Mouse (Mus musculus) intestine, embryonic 15.5 days (tissue): ENCODE data around the gene Eps8. TPM values are rescaled to one million over a fixed set of nuclear protein-coding genes. Genes with fewer than 3 reads are reported as not detected.
A peak's percentile ranks its signal among the peaks of the same experiment; 100 is the strongest.

ENCODE experiments used
- ATAC-seq: fragments of 200-750 bp; cut with Nextera tagmentation; 2 replicates; pipeline ENCODE4 v1.8.0; 2017; ENCODE audit warnings: moderate TSS enrichment, moderate library complexity
- H3K27ac ChIP-seq: fragments of 300-500 bp; sonication (generic); 2 replicates; pipeline ENCODE4 v1.5.1; 2015; ENCODE audit warnings: mild to moderate bottlenecking, inconsistent platforms
- H3K27me3 ChIP-seq: fragments of 300-500 bp; sonication (generic); replicated peaks from 2 replicates; pipeline ENCODE4 v1.6.1; 2015; ENCODE audit warnings: inconsistent platforms
- H3K36me3 ChIP-seq: fragments of 300-500 bp; sonication (generic); 2 replicates; pipeline ENCODE4 v1.6.1; 2015; ENCODE audit warnings: inconsistent platforms
- H3K4me1 ChIP-seq: fragments of 300-500 bp; sonication (generic); replicated peaks from 2 replicates; pipeline ENCODE4 v1.6.1; 2015; ENCODE audit warnings: inconsistent platforms
- H3K4me2 ChIP-seq: fragments of 300-500 bp; sonication (generic); replicated peaks from 2 replicates; pipeline ENCODE4 v1.6.1; 2015; ENCODE audit warnings: mild to moderate bottlenecking, inconsistent platforms
- H3K4me3 ChIP-seq: fragments of 300-500 bp; sonication (generic); replicated peaks from 2 replicates; pipeline ENCODE4 v1.5.1; 2015; ENCODE audit warnings: inconsistent platforms
- H3K9ac ChIP-seq: fragments of 300-500 bp; sonication (generic); 2 replicates; pipeline ENCODE4 v1.6.1; 2015; ENCODE audit warnings: inconsistent platforms
- H3K9me3 ChIP-seq: fragments of 300-500 bp; sonication (generic); 2 replicates; pipeline ENCODE4 v1.6.1; 2016; ENCODE audit warnings: inconsistent platforms
- WGBS: fragments of 180-500 bp; shearing (Covaris S2); methylation state at CpG from one replicate; pipeline ENCODE4 v1.1.7; 2015; 5-methylcytosine and 5-hydroxymethylcytosine counted together
- polyA plus RNA-seq: library from polyadenylated mRNA; unstranded; fragments of >200 nt; fragmentation: Nextera tagmentation; extraction: Ambion mirVana; gene quantifications from 2 replicates; pipeline ENCODE4 v1.2.1, GENCODE M21; 2015

The Eps8 gene
- polyA plus RNA-seq, 1 experiment from 2014 or later = 85.2 TPM

GRCm38 (mm10) chr6:137503009-137503408 is 151.7 kb downstream of the Eps8 start:
- Histone ChIP-seq H3K4me3 (no peak overlapping the region), H3K4me1 (no peaks in the 10 kb centered on the region), H3K4me2 (no peak overlapping the region), H3K27ac (no peak overlapping the region), H3K27me3 (no peaks in the 10 kb centered on the region), H3K36me3 (peaks cover 9% of the 10 kb centered on the region; the same call in 1 of the 2 replicates), H3K9ac (no peak overlapping the region), H3K9me3 (no peaks in the 10 kb centered on the region)
- ATAC-seq = no peak
- 87% methylated on average over 7 of the region's 7 CpGs for WGBS

GRCm38 (mm10) chr6:137498781-137499180 is 155.9 kb downstream of the Eps8 start:
- Histone ChIP-seq H3K4me2 (no peak overlapping the region), H3K9ac (no peak overlapping the region), H3K4me1 (no peaks in the 10 kb centered on the region), H3K27ac (no peak overlapping the region), H3K36me3 (0 out of 2 replicates have a peak, but pooled peaks cover 6% of the 10 kb centered on the region), H3K9me3 (no peaks in the 10 kb centered on the region), H3K27me3 (no peaks in the 10 kb centered on the region), H3K4me3 (no peak overlapping the region)
- ATAC-seq = no peak
- WGBS = 77% methylated on average over 6 of the region's 6 CpGs

- WGBS = 78% methylated on average over 8 of the region's 8 CpGs
- Histone ChIP-seq H3K36me3 (0 out of 2 replicates have a peak, but pooled peaks cover 6% of the 10 kb centered on the region), H3K27me3 (no peaks in the 10 kb centered on the region), H3K4me3 (no peak overlapping the region), H3K4me1 (no peaks in the 10 kb centered on the region), H3K9me3 (no peaks in the 10 kb centered on the region), H3K9ac (no peak overlapping the region), H3K4me2 (no peak overlapping the region), H3K27ac (no peak overlapping the region)
- no peak for ATAC-seq
Observed at GRCm38 (mm10) chr6:137497208-137497835, 157.4 kb downstream of the Eps8 start.

GRCm38 (mm10) chr6:137496562-137496961 is 158.1 kb downstream of the Eps8 start:
- Histone ChIP-seq H3K9me3 (no peaks in the 10 kb centered on the region), H3K27me3 (no peaks in the 10 kb centered on the region), H3K27ac (no peak overlapping the region), H3K4me3 (no peak overlapping the region), H3K36me3 (0 out of 2 replicates have a peak, but pooled peaks cover 6% of the 10 kb centered on the region), H3K9ac (no peak overlapping the region), H3K4me2 (no peak overlapping the region), H3K4me1 (no peaks in the 10 kb centered on the region)
- WGBS = 93% methylated on average over 2 of the region's 2 CpGs
- no peak for ATAC-seq

GRCm38 (mm10) chr6:137495233-137495632 is 159.4 kb downstream of the Eps8 start:
- 81% methylated on average over 6 of the region's 6 CpGs for WGBS

GRCm38 (mm10) chr6:137494801-137495200 is 159.9 kb downstream of the Eps8 start:
- 92% methylated on average over 1 of the region's 1 CpGs for WGBS
- ATAC-seq = no peak
- Histone ChIP-seq H3K27ac (no peak overlapping the region), H3K4me1 (no peaks in the 10 kb centered on the region), H3K36me3 (0 out of 2 replicates have a peak, but pooled peaks cover 7% of the 10 kb centered on the region), H3K9ac (no peak overlapping the region), H3K4me3 (no peak overlapping the region), H3K9me3 (no peaks in the 10 kb centered on the region), H3K27me3 (no peaks in the 10 kb centered on the region), H3K4me2 (no peak overlapping the region)

More at GRCm38 (mm10) chr6:137495233-137495632, 159.4 kb downstream of the Eps8 start:
- Histone ChIP-seq H3K27me3 (no peaks in the 10 kb centered on the region), H3K36me3 (0 out of 2 replicates have a peak, but pooled peaks cover 6% of the 10 kb centered on the region), H3K27ac (no peak overlapping the region), H3K4me3 (no peak overlapping the region), H3K9me3 (no peaks in the 10 kb centered on the region), H3K4me1 (no peaks in the 10 kb centered on the region), H3K4me2 (no peak overlapping the region), H3K9ac (no peak overlapping the region)
- ATAC-seq = no peak

GRCm38 (mm10) chr6:137494136-137494475 is 160.6 kb downstream of the Eps8 start:
- no peaks in the 10 kb centered on the region for H3K9me3 ChIP-seq
- H3K4me2 ChIP-seq = no peak overlapping the region
- H3K27me3 ChIP-seq = no peaks in the 10 kb centered on the region
- H3K4me1 ChIP-seq = no peaks in the 10 kb centered on the region
- H3K27ac ChIP-seq = no peak overlapping the region
- no peak overlapping the region for H3K4me3 ChIP-seq
- 0 out of 2 replicates have a peak, but pooled peaks cover 9% of the 10 kb centered on the region for H3K36me3 ChIP-seq
- no peak overlapping the region for H3K9ac ChIP-seq
- ATAC-seq = no peak

GRCm38 (mm10) chr6:137493211-137494135 is 161.2 kb downstream of the Eps8 start:
- WGBS = 88% methylated on average over 17 of the region's 17 CpGs
- Histone ChIP-seq H3K4me2 (no peak overlapping the region), H3K36me3 (0 out of 2 replicates have a peak, but pooled peaks cover 5% of the 10 kb centered on the region), H3K9ac (no peak overlapping the region), H3K4me3 (no peak overlapping the region), H3K4me1 (no peaks in the 10 kb centered on the region), H3K27me3 (no peaks in the 10 kb centered on the region), H3K9me3 (no peaks in the 10 kb centered on the region), H3K27ac (no peak overlapping the region)
- ATAC-seq = no peak

- H3K36me3 ChIP-seq = 0 out of 2 replicates have a peak, but pooled peaks cover 4% of the 10 kb centered on the region
- ATAC-seq = peak; percentile 66
- H3K27ac ChIP-seq = no peak overlapping the region
- no peaks in the 10 kb centered on the region for H3K27me3 ChIP-seq
- no peaks in the 10 kb centered on the region for H3K4me1 ChIP-seq
- 85% methylated on average over 4 of the region's 4 CpGs for WGBS
- no peaks in the 10 kb centered on the region for H3K9me3 ChIP-seq
- H3K9ac ChIP-seq = no peak overlapping the region
- H3K4me2 ChIP-seq = no peak overlapping the region
- no peak overlapping the region for H3K4me3 ChIP-seq
Observed at GRCm38 (mm10) chr6:137492582-137492981, 162.1 kb downstream of the Eps8 start.

GRCm38 (mm10) chr6:137491659-137492058 is 163.0 kb downstream of the Eps8 start:
- H3K9me3 ChIP-seq = no peaks in the 10 kb centered on the region
- H3K4me3 ChIP-seq = no peak overlapping the region
- ATAC-seq = no peak
- H3K9ac ChIP-seq = no peak overlapping the region
- 57% methylated on average over 2 of the region's 2 CpGs for WGBS
- H3K4me1 ChIP-seq = no peaks in the 10 kb centered on the region
- no peak overlapping the region for H3K4me2 ChIP-seq
- H3K36me3 ChIP-seq = 0 out of 2 replicates have a peak, but pooled peaks cover 2% of the 10 kb centered on the region
- H3K27ac ChIP-seq = no peak overlapping the region
- no peaks in the 10 kb centered on the region for H3K27me3 ChIP-seq

GRCm38 (mm10) chr6:137490115-137490514 is 164.6 kb downstream of the Eps8 start:
- Histone ChIP-seq H3K27ac (no peak overlapping the region), H3K9ac (no peak overlapping the region), H3K9me3 (no peaks in the 10 kb centered on the region), H3K36me3 (0 out of 2 replicates have a peak, but pooled peaks cover 2% of the 10 kb centered on the region), H3K27me3 (no peaks in the 10 kb centered on the region), H3K4me1 (no peaks in the 10 kb centered on the region), H3K4me2 (no peak overlapping the region), H3K4me3 (no peak overlapping the region)
- WGBS = 77% methylated on average over 14 of the region's 14 CpGs
- ATAC-seq = no peak

- Histone ChIP-seq H3K36me3 (0 out of 2 replicates have a peak, but pooled peaks cover 2% of the 10 kb centered on the region), H3K9ac (no peak overlapping the region), H3K27me3 (no peaks in the 10 kb centered on the region), H3K4me3 (no peak overlapping the region), H3K4me2 (no peak overlapping the region), H3K27ac (no peak overlapping the region), H3K4me1 (no peaks in the 10 kb centered on the region), H3K9me3 (no peaks in the 10 kb centered on the region)
- 33% methylated on average over 6 of the region's 6 CpGs for WGBS
- peak; percentile 60 for ATAC-seq
Observed at GRCm38 (mm10) chr6:137487443-137487842, 167.2 kb downstream of the Eps8 start.
